Mouse (Mus musculus): Measurements from ENCODE around the gene Spag17.

Spag17 gene

DNA sequence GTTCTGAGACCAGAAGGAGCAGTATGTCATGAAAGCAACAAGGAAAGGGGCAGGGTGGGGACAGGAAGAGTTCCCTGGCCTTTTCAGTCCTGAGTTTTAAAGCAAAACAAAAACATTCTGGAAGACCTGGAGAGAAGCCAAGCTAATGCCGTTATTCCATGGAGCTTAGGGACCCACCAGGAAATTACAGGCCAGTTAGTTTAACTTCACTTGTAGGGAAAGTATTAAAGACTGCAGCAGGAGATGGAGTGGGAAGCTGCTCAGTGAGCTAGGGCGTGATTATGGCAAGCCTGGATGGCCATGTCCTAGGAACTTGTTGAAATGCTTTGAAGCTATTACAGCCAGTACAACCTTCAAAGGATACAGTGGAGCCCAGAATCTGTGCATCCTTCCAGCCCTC, 60.0 kb downstream of the Spag17 start:
- TF ChIP-seq CTCF (conservative IDR thresholded peaks at IDR 0.05; ENCODE audit: low read length) (no peak), NANOG (IDR thresholded peaks at IDR 0.05; ENCODE audit: borderline replicate concordance, low read length) (no peak), POU5F1 (IDR thresholded peaks at IDR 0.05; ENCODE audit: borderline replicate concordance, low read length) (no peak)

DNA sequence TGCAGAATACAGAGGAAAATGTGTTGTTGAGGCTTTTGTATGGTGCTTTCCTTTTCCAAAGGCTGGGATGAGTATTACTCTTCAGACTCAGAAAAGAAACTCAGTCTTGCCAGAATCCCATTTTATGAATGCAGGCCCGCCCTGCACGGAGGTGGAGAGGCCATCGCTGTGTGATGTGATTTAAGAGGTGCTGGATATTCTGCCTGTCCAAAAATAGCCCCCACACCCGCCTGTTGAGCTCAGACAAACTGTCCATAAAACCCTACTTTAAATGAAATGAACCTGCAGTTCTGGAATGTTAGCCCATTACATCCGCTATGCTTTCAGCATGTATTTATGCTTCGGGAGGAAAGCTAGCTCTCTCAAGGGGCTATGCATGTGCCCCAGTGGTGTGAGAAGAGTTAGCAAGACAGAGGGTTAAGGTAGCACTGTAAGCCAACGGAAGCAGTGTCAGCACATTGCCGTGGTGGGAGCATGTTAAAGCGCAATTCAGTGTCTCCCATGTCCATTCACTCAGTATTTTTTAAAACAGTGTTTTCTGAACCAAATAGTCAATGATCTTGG, 68.9 kb downstream of the Spag17 start:
- TF ChIP-seq CTCF (conservative IDR thresholded peaks at IDR 0.05; ENCODE audit: low read length) (no peak), NANOG (IDR thresholded peaks at IDR 0.05; ENCODE audit: borderline replicate concordance, low read length) (no peak), POU5F1 (IDR thresholded peaks at IDR 0.05; ENCODE audit: borderline replicate concordance, low read length) (no peak)
- H3K36me3 ChIP-seq (ENCODE audit: insufficient read depth, low read length): no peaks in the 10 kb centered on the region
- no peaks in the 10 kb centered on the region for H3K4me1 ChIP-seq (replicated peaks; ENCODE audit: low read depth, low read length)
- no peaks in the 10 kb centered on the region for H3K9me3 ChIP-seq (ENCODE audit: low read length)
- no peak overlapping the region for H3K4me3 ChIP-seq (replicated peaks; ENCODE audit: low read length)
- no peaks in the 10 kb centered on the region for H3K27me3 ChIP-seq (ENCODE audit: insufficient read depth, low read length)

More for the DNA sequence above, 60.0 kb downstream of the Spag17 start:
- Histone ChIP-seq H3K4me1 (replicated peaks; ENCODE audit: low read depth, low read length) (no peaks in the 10 kb centered on the region), H3K27me3 (ENCODE audit: insufficient read depth, low read length) (no peaks in the 10 kb centered on the region), H3K4me3 (replicated peaks; ENCODE audit: low read length) (no peak overlapping the region), H3K36me3 (ENCODE audit: insufficient read depth, low read length) (no peaks in the 10 kb centered on the region), H3K9me3 (ENCODE audit: low read length) (peaks cover 17% of the 10 kb centered on the region)

DNA sequence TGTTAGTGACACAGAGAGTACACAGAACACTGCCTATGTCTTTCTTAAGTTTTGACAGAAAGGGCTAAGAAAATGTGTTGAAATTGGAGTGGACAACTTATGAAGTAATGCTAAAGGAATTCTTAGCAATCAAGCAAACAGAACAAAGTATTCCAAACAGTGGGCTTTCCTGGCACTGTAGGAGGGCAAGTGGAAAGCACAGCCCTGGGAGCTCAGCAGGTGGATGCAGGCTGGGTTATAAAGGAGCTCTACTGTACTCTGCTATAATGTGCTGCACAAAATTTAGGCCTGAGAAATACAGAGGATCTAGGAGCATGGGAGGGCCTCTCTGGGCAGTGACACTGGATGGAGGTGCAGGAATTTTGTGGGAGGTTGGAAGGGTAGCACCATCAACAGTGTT, 71.3 kb downstream of the Spag17 start:
- no peaks in the 10 kb centered on the region for H3K4me1 ChIP-seq (replicated peaks; ENCODE audit: low read depth, low read length)

DNA sequence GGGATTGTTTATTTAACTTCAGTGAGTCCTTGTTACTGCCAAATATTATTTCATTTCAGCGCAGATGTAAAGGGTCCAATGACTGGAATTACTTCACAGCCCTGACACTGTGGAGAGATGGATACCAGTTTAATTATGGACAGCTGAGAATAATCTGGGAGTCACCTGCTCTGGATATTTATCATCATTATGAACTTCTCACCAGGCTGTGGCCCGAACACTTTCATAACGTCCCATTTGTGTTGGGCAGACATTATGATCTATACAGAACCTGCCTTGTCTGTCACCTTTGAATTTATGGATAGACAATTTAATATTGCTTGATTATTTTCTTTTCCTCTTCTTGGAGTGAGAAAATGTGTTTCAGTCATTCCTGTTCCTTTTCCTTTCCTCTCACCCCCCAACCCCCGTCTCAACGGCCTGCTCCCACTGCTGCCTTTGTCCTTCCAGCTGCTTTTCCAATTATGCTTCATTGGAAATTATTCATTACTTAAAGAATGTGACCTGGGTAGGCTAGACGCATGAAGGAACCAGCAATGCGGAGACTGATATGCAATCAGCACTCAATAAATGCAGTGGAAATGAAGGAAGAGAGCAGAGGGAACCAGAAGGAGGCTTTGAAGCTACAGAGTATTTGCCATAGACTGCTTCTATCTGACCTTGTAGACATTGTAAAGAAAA, 74.7 kb downstream of the Spag17 start:
- Histone ChIP-seq H3K4me3 (replicated peaks; ENCODE audit: low read length) (no peak overlapping the region), H3K27me3 (ENCODE audit: insufficient read depth, low read length) (no peaks in the 10 kb centered on the region), H3K4me1 (replicated peaks; ENCODE audit: low read depth, low read length) (no peaks in the 10 kb centered on the region), H3K9me3 (ENCODE audit: low read length) (no peaks in the 10 kb centered on the region), H3K36me3 (ENCODE audit: insufficient read depth, low read length) (no peaks in the 10 kb centered on the region)
- TF ChIP-seq POU5F1 (IDR thresholded peaks at IDR 0.05; ENCODE audit: borderline replicate concordance, low read length): no peak
- TF ChIP-seq NANOG (IDR thresholded peaks at IDR 0.05; ENCODE audit: borderline replicate concordance, low read length): no peak
- TF ChIP-seq CTCF (conservative IDR thresholded peaks at IDR 0.05; ENCODE audit: low read length): no peak

More for the DNA sequence above, 71.3 kb downstream of the Spag17 start:
- Histone ChIP-seq H3K4me3 (replicated peaks; ENCODE audit: low read length) (no peak overlapping the region), H3K27me3 (ENCODE audit: insufficient read depth, low read length) (no peaks in the 10 kb centered on the region), H3K9me3 (ENCODE audit: low read length) (no peaks in the 10 kb centered on the region), H3K36me3 (ENCODE audit: insufficient read depth, low read length) (no peaks in the 10 kb centered on the region)
- no peak for TF ChIP-seq NANOG (IDR thresholded peaks at IDR 0.05; ENCODE audit: borderline replicate concordance, low read length)
- no peak for TF ChIP-seq CTCF (conservative IDR thresholded peaks at IDR 0.05; ENCODE audit: low read length)
- TF ChIP-seq POU5F1 (IDR thresholded peaks at IDR 0.05; ENCODE audit: borderline replicate concordance, low read length): no peak

DNA sequence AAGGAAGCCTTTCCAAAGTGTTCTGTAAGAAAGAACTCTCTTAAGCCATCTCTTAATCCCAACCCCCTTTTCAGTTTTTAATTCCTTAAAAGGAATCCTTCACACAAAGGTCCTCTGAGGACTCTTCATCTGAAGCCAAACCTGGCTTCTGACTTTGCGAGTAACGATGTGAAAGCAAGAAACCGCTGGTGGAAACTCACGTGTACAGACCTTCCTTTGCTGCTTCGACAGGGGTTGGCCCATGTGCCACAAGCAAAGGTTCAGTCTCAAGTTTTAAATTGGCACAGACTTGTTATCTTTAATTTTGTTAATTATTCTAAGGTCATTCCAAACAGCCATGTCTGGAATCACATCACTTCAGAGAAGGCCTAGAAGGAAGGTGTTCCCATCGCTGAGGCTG, 79.1 kb downstream of the Spag17 start:
- H3K9me3 ChIP-seq (ENCODE audit: low read length): no peaks in the 10 kb centered on the region
- no peaks in the 10 kb centered on the region for H3K27me3 ChIP-seq (ENCODE audit: insufficient read depth, low read length)
- H3K36me3 ChIP-seq (ENCODE audit: insufficient read depth, low read length): no peaks in the 10 kb centered on the region
- no peaks in the 10 kb centered on the region for H3K4me1 ChIP-seq (replicated peaks; ENCODE audit: low read depth, low read length)
- no peak overlapping the region for H3K4me3 ChIP-seq (replicated peaks; ENCODE audit: low read length)
- TF ChIP-seq NANOG (IDR thresholded peaks at IDR 0.05; ENCODE audit: borderline replicate concordance, low read length) (no peak), POU5F1 (IDR thresholded peaks at IDR 0.05; ENCODE audit: borderline replicate concordance, low read length) (no peak), CTCF (conservative IDR thresholded peaks at IDR 0.05; ENCODE audit: low read length) (no peak)

DNA sequence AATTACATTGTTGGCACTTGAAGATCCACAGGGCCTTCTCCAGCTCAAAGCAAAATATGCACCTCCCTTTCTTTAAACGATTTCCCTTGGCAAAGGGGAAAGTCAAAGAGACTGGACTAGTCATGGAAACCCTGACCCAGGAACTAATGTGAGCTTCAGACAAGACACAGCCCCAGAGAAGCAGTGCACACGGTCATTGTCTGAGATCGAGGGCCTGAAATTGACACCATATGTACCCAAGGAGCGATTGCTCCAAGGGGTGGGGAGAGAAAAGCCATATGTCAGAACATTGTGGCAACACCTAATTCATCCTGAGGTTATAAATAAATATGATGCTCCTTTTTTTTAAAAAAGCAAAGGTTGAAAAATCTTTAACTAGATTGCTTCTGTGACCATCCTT, 80.7 kb downstream of the Spag17 start:
- no peaks in the 10 kb centered on the region for H3K4me1 ChIP-seq (replicated peaks; ENCODE audit: low read depth, low read length)
- H3K27me3 ChIP-seq (ENCODE audit: insufficient read depth, low read length): no peaks in the 10 kb centered on the region
- TF ChIP-seq CTCF (conservative IDR thresholded peaks at IDR 0.05; ENCODE audit: low read length) (no peak), POU5F1 (IDR thresholded peaks at IDR 0.05; ENCODE audit: borderline replicate concordance, low read length) (no peak), NANOG (IDR thresholded peaks at IDR 0.05; ENCODE audit: borderline replicate concordance, low read length) (no peak)
- H3K4me3 ChIP-seq (replicated peaks; ENCODE audit: low read length): no peak overlapping the region
- no peaks in the 10 kb centered on the region for H3K9me3 ChIP-seq (ENCODE audit: low read length)
- H3K36me3 ChIP-seq (ENCODE audit: insufficient read depth, low read length): no peaks in the 10 kb centered on the region

DNA sequence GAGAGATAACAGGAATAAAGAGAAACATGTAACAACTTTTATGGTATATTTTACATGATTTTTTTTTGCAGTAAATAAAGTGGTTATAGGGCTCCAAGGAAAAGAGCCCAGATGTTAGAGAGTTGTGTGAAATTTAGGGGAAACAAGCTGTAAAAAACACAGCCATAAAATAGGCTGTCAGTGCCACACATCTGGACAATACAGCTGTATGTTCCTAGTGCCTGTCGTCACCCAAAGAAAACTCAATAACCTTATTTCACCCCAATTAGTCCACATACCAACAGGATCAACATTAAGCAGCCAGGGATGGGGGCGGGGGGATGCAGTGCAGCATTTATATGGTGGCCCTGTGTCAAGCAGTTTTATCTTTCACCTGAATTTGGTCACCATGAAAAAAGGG, 81.1 kb downstream of the Spag17 start:
- no peaks in the 10 kb centered on the region for H3K27me3 ChIP-seq (ENCODE audit: insufficient read depth, low read length)
- no peaks in the 10 kb centered on the region for H3K9me3 ChIP-seq (ENCODE audit: low read length)
- no peaks in the 10 kb centered on the region for H3K36me3 ChIP-seq (ENCODE audit: insufficient read depth, low read length)
- TF ChIP-seq NANOG (IDR thresholded peaks at IDR 0.05; ENCODE audit: borderline replicate concordance, low read length): no peak
- TF ChIP-seq POU5F1 (IDR thresholded peaks at IDR 0.05; ENCODE audit: borderline replicate concordance, low read length): no peak
- TF ChIP-seq CTCF (conservative IDR thresholded peaks at IDR 0.05; ENCODE audit: low read length): no peak
- H3K4me1 ChIP-seq (replicated peaks; ENCODE audit: low read depth, low read length): no peaks in the 10 kb centered on the region
- H3K4me3 ChIP-seq (replicated peaks; ENCODE audit: low read length): no peak overlapping the region

DNA sequence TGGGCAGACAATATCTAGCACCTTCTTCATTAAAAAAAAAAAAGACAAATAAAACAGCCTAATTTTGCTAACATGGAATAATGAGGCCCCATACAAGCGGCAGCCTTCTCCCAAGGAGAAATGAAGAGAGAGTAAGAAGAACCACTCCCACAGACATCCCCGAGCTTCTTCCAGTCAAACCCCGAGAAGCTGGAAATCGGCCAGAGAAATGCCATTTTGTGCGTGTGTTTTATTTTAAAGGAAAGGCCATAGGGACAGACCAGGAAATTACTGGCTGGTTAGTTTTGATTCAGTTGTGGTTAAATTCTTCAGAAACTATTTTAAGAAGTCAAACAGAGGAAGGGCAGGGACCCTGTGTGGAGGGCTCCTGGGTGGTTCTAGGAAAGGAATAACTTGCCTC, 85.6 kb downstream of the Spag17 start:
- Histone ChIP-seq H3K9me3 (ENCODE audit: low read length) (no peaks in the 10 kb centered on the region), H3K36me3 (ENCODE audit: insufficient read depth, low read length) (no peaks in the 10 kb centered on the region), H3K27me3 (ENCODE audit: insufficient read depth, low read length) (no peaks in the 10 kb centered on the region), H3K4me1 (replicated peaks; ENCODE audit: low read depth, low read length) (no peaks in the 10 kb centered on the region), H3K4me3 (replicated peaks; ENCODE audit: low read length) (no peak overlapping the region)
- TF ChIP-seq POU5F1 (IDR thresholded peaks at IDR 0.05; ENCODE audit: borderline replicate concordance, low read length) (no peak), CTCF (conservative IDR thresholded peaks at IDR 0.05; ENCODE audit: low read length) (no peak), NANOG (IDR thresholded peaks at IDR 0.05; ENCODE audit: borderline replicate concordance, low read length) (no peak)
